13 mouse cellular contexts compared by ENCODE assay signal in the genomic region with DNA sequence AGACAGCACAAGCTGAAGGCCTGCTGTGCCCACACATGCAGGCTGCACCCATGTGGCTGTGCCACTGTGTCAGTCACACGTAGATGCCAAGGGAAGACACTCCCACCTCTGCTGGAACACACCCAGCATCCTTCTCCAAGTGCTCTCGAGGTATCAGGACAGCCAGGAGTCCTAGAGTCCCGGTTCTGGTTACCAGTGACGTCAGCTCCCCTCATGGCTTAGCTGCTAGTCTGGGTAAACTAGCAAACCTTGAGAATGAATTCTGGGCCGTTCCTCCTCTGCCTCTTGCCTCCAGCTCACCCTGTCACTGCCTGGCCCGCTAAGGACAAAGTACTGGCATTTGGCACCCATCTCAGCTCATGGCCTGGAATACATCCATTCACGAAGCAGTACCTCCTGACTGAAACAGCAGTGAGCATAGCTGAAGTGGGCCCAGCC.
A peak's percentile ranks its signal among the peaks of the same experiment; 100 is the strongest.
DNase-seq lines count a peak whose midpoint lies in the region; ATAC-seq lines count a peak whose summit lies in the region.
"Had no signal": no experiment of that assay in that cellular context is flagged by ENCODE, and none has a peak within 500 bp of the region (broad histone marks: within the 10 kb centered on the region; RNA-seq: fewer than 3 reads in every experiment).

No protein-coding gene starts in this region.

- no peak overlapping the region for H3K9ac ChIP-seq in hindbrain, embryonic 13.5 days
- no peak overlapping the region for H3K9ac ChIP-seq in hindbrain, embryonic 11.5 days (ENCODE audit: low read depth, low read length)
- no peak overlapping the region for H3K9ac ChIP-seq in intestine, embryonic 16.5 days (ENCODE audit: low read depth, low read length)
- H3K9ac ChIP-seq: limb, embryonic 15.5 days had no signal

- H3K4me2 ChIP-seq in hindbrain, embryonic 13.5 days: no peak overlapping the region
- H3K4me2 ChIP-seq in hindbrain, embryonic 11.5 days (replicated peaks; ENCODE audit: low read depth, low read length): no peak overlapping the region
- H3K4me2 ChIP-seq in intestine, embryonic 16.5 days (ENCODE audit: low read depth, low read length): no peak overlapping the region
- H3K4me2 ChIP-seq: limb, embryonic 15.5 days had no signal

- peak overlapping the region; percentile 50; the same call in 1 of the 2 replicates for H3K27ac ChIP-seq in hindbrain, embryonic 13.5 days
- no peak overlapping the region for H3K27ac ChIP-seq in hindbrain, embryonic 11.5 days (ENCODE audit: low read depth, low read length)
- H3K27ac ChIP-seq in intestine, embryonic 16.5 days (ENCODE audit: low read length): no peak overlapping the region
- H3K27ac ChIP-seq: limb, embryonic 15.5 days; macrophage had no signal

- H3K27me3 ChIP-seq in hindbrain, embryonic 13.5 days: no peaks in the 10 kb centered on the region
- H3K27me3 ChIP-seq in hindbrain, embryonic 11.5 days (ENCODE audit: control insufficient read depth, insufficient read depth, low read length): no peaks in the 10 kb centered on the region
- no peaks in the 10 kb centered on the region for H3K27me3 ChIP-seq in intestine, embryonic 16.5 days (replicated peaks; ENCODE audit: control insufficient read depth, insufficient read depth, low read length)
- H3K27me3 ChIP-seq: limb, embryonic 15.5 days had no signal

- H3K4me1 ChIP-seq in hindbrain, embryonic 13.5 days (replicated peaks): peaks cover 64% of the 10 kb centered on the region
- H3K4me1 ChIP-seq in hindbrain, embryonic 11.5 days (replicated peaks; ENCODE audit: control insufficient read depth, insufficient read depth, low read length): 0 out of 2 replicates have a peak, but pooled peaks cover 2% of the 10 kb centered on the region
- H3K4me1 ChIP-seq in intestine, embryonic 16.5 days (ENCODE audit: control insufficient read depth, insufficient read depth, low read length): peaks cover 7% of the 10 kb centered on the region; the same call in 1 of the 2 replicates

- H3K36me3 ChIP-seq in hindbrain, embryonic 13.5 days: peaks cover 20% of the 10 kb centered on the region
- no peaks in the 10 kb centered on the region for H3K36me3 ChIP-seq in hindbrain, embryonic 11.5 days (ENCODE audit: control insufficient read depth, insufficient read depth, low read length)
- no peaks in the 10 kb centered on the region for H3K36me3 ChIP-seq in intestine, embryonic 16.5 days (ENCODE audit: control insufficient read depth, insufficient read depth, low read length)
- H3K36me3 ChIP-seq: G1E; limb, embryonic 15.5 days had no signal

- ATAC-seq in cerebellum, adult (ENCODE audit: insufficient number of reproducible peaks, low FRiP score, low TSS enrichment): peak; percentile 36
- ATAC-seq in hindbrain, embryonic 13.5 days (ENCODE audit: low FRiP score): no peak
- ATAC-seq in hindbrain, embryonic 11.5 days (ENCODE audit: low FRiP score): no peak
- ATAC-seq in intestine, embryonic 16.5 days: no peak
- ATAC-seq: forebrain, embryonic 14.5 days had no signal

- 76% methylated on average over 7 of the region's 7 CpGs for WGBS in hindbrain, embryonic 13.5 days
- 74% methylated on average over 7 of the region's 7 CpGs for WGBS in hindbrain, embryonic 11.5 days
- WGBS in intestine, embryonic 16.5 days: 48% methylated on average over 7 of the region's 7 CpGs

- no peak for DNase-seq in cerebellum, adult 11 months
- DNase-seq in hindbrain, embryonic 11.5 days (ENCODE audit: low spot score): no peak
- DNase-seq in cerebellum, adult 9-11 months: peak; percentile 69
- peak; percentile 5 to 9 for DNase-seq in natural killer cell, adult 2 months (ENCODE audit: low spot score in 2 of 2)
- DNase-seq in adrenal gland, adult (ENCODE audit: inconsistent age in 2 of 2, low spot score in 1 of 2): no peak
- DNase-seq: adrenal gland, postnatal 10 days had no signal

- H3K4me3 ChIP-seq in hindbrain, embryonic 13.5 days: no peak overlapping the region
- H3K4me3 ChIP-seq in hindbrain, embryonic 11.5 days (ENCODE audit: low read depth, low read length): no peak overlapping the region
- H3K4me3 ChIP-seq in intestine, embryonic 16.5 days (ENCODE audit: low read length): no peak overlapping the region
- H3K4me3 ChIP-seq: limb, embryonic 15.5 days had no signal

- no peaks in the 10 kb centered on the region for H3K9me3 ChIP-seq in hindbrain, embryonic 13.5 days
- no peaks in the 10 kb centered on the region for H3K9me3 ChIP-seq in hindbrain, embryonic 11.5 days (ENCODE audit: control insufficient read depth, low read length)
- H3K9me3 ChIP-seq in intestine, embryonic 16.5 days (ENCODE audit: control insufficient read depth, low read length): no peaks in the 10 kb centered on the region
- H3K9me3 ChIP-seq: limb, embryonic 15.5 days had no signal

Comparison
In these comparisons a context has a peak if more than half of its experiments do, and no peak if none do; other contexts are left out.
1. DNase-seq: peak in cerebellum, adult 9-11 months (single experiment) and natural killer cell, adult 2 months (2 of 2); none in cerebellum, adult 11 months (single experiment), hindbrain, embryonic 11.5 days (single experiment) and adrenal gland, adult (0 of 2).